Mouse (Mus musculus) adrenal gland (tissue): ENCODE data around the gene Mfn1.

Experiments used
- intact Hi-C: fragments of 180-260 bp; cut with DNase I; formaldehyde crosslinking; loops from one replicate; pipeline ENCODE4 v1.15.1; 2025

Gene Mfn1

GRCm38 (mm10) chr3:32601055-32601454, 71.8 kb downstream of the Mfn1 start:
- intact Hi-C loops, result no loop called here

GRCm38 (mm10) chr3:32609233-32609632, 80.0 kb downstream of the Mfn1 start:
- intact Hi-C loops, result no loop called here

- intact Hi-C loops, result loop anchor here (1.0 kb wide), 1 partner anchor 88 kb away; no protein-coding TSS in a partner anchor
These were observed 81.3 kb downstream of the Mfn1 start for GRCm38 (mm10) chr3:32610560-32610959.

GRCm38 (mm10) chr3:32611606-32612170, 82.4 kb downstream of the Mfn1 start:
- intact Hi-C loops, result no loop called here

DNA sequence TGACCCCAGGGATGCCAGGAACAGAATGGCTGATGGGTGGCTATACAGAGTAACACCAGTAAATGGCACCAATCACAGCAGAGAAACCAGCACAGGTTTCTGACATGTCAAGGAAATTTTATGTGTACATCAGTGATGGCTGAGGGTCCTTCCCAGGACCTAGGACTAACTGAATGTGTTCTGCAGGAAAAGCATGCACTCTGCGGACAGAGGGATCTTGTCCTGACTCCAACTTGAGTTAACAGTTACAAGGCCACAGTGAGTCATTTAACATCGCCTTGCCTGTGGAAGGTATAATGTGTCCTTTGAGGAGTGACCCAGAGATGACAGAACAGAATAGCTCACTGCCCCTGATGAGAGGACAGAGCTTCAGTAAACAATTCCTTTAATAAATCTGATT, 85.5 kb downstream of the Mfn1 start:
- intact Hi-C loops, result loop anchor here (5.0 kb wide), 1 partner anchor 43 kb away; no protein-coding TSS in a partner anchor

- intact Hi-C loops, result loop anchor here (5.0 kb wide), 1 partner anchor 42 kb away; no protein-coding TSS in a partner anchor
These were observed 86.1 kb downstream of the Mfn1 start for GRCm38 (mm10) chr3:32615376-32615775.

DNA sequence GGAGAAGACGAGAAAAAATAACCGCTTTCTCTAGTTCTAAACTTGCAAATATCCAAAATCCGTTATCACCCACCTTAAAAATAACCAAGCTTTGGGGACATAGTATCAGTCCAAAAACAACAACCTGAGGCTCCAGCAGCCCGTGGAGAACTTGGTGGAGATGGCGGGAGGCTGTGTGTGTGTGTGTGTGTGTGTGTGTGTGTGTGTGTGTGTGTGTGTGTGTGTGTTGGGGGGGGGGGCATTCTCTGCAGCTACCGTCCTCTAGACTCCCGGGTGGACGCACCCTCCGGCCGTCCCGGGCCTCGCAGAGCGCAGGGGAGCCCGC, 86.7 kb downstream of the Mfn1 start:
- intact Hi-C loops, result loop anchor here (5.0 kb wide), 1 partner anchor 41 kb away; no protein-coding TSS in a partner anchor

DNA sequence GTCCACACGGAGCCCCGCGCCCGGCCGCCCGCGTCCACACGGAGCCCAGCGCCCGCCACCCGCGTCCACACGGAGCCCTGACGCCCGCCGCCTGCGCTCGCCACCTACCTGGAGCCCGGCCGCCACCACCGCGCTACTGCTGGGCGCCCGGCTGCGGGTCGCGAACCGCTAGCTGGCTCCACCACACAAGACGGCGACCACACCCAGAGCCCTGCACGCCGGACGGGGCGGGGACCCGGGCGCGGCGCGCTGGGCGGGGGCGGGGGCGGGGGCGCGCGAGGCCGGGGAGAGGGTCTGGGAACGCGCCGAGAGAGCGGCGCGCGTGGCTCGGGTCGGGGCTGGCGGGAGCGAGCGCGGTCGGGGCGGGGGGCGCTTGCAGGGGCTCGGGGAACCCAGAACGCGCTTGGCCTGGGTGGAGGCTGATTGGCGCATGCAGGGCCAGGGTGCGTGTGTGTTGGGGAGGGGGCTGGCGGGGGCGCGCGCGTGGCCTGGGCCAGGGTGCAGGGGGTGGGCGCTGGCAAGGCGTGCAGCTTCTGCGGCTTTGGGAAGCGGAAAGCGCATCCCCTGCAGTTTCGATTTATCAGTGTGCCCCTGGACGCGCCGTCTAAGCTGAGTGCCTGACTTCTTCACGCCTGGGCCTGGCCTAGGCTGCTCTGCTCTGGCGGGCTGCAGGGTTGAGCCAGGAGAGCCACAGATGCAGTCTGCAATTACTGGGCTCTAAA, 87.2 kb downstream of the Mfn1 start, which contains the start of gene Gnb4:
Gene Gnb4 (minus strand): TSS at position 255 of the 722 bp plus-strand sequence.
- intact Hi-C loops, result loop anchor here (5.0 kb wide), 1 partner anchor 41 kb away; no protein-coding TSS in a partner anchor

DNA sequence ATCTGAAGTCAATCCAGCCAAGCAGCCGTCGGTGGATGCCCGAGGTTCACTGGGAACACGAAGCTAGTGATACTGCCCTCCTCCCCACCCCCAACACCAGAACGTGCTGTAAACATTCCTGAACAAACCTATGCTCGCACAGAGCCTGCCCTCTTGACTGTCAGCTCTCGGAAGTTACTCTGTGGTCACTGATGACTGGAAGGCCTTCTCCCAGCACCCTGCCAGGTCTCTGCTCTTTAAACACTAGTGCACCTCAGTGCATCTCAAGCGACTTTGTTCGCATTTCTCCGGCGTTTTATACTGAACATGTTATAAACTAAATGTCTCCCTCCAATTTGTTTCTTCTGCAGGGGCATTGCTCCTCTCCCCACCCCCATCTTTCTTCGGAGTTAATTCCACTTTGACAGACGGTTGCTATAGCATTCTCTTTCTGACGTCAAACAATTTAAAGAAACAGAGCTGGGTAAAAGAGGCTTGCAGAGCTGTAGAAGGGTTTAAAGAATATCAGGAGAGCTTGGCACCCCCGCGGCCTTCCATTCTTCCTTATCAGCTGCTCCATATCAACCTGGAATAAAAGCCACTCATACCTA, 87.9 kb downstream of the Mfn1 start:
- intact Hi-C loops, result loop anchor here (5.0 kb wide), 1 partner anchor 40 kb away; no protein-coding TSS in a partner anchor

DNA sequence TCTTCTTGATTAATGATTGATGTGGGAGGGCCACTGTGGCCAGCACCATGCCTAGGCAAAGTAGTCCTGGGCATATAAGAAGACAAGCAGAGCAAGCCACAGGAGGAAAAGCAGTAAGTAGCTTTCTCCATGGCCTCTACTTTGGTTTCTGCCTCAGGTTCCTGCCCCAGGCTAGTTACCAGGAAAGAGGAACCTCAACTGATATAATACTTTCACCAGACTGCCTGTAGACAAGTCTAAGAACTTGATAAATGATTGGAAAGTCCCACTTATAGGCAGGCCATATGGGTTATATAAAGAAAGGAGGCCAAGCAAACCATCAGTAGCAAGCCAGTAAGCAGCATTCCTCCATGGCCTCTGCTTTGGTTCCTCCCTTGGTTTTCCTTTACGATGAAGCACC, 92.4 kb downstream of the Mfn1 start:
- intact Hi-C loops, result no loop called here

GRCm38 (mm10) chr3:32622106-32622505, 92.8 kb downstream of the Mfn1 start:
- intact Hi-C loops, result no loop called here

DNA sequence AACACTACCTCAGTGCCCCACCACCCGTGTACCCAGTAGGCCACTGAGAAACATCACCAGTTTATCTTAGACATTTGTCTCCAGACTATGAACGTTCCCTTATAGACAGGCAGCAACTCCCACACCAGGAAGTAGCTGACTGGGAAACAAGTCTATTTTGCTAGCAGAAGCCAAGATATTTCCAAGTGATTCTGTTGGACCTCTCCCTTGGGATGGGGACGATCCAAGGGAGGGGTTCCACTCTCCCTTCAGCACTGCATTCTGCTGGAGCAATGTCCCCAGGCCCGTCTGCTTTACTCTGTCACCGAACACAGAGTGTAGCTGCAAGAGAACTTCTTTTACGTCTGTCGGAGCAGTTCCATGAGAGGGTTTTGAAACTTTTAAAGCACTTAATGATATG, 98.9 kb downstream of the Mfn1 start:
- intact Hi-C loops, result no loop called here
